Mouse (Mus musculus) layer of hippocampus, postnatal 10 days (tissue): ENCODE data around the gene Grk2. TPM values are rescaled to one million over a fixed set of nuclear protein-coding genes. Genes with fewer than 3 reads are reported as not detected.

Source experiments
- DNase-seq, 2 experiments: peaks; one replicate each; pipeline ENCODE4 v3.0.0; 2021; ENCODE audit warnings: low spot score in 2 of 2
- long read RNA-seq: library from polyadenylated mRNA; stranded (forward); transcript quantifications from one replicate; pipeline ENCODE4 v2.0.0, GENCODE M21; 2023
- total RNA-seq, 2 experiments: library from RNA; stranded (reverse); gene quantifications; 2 replicates each; pipeline ENCODE4 v1.2.3; 2021

The Grk2 gene
- 100 to 1,000 TPM; 141 to 147 TPM for total RNA-seq
- long read RNA-seq, transcript Grk2-202 (21 exons, 3,376 nt): major isoform, 19 of 100 reads
- long read RNA-seq, partial matches to known transcripts: 8 of 100 reads
- long read RNA-seq, other reads (novel, unspliced or antisense): 73 of 100 reads

- peak; percentile 77 to 87 for DNase-seq
Measured at GRCm38 (mm10) chr19:4306190-4306577, at the start of gene Grk2. Gene Grk2, minus strand, starts transcription at chr19:4306222.

DNA sequence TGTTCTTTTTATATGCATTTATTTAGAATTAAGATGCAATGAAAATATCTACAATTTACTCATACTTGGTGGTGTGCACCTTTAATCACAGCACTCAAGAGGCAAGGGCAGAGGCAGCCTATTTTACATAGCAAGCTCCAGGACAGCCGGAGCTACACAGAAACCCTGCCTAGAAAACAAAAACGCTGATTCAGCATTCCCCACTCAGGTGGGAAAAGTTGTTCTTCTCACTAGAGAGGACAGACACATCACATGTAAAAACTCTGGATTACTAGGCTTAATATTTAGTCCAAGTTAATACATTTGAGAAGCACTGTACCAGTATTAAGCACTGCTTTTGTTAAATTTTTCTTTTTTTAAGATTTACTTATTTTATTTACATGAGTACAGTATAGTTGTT is 43.4 kb upstream of the Grk2 start:
- DNase-seq: no peak

DNA sequence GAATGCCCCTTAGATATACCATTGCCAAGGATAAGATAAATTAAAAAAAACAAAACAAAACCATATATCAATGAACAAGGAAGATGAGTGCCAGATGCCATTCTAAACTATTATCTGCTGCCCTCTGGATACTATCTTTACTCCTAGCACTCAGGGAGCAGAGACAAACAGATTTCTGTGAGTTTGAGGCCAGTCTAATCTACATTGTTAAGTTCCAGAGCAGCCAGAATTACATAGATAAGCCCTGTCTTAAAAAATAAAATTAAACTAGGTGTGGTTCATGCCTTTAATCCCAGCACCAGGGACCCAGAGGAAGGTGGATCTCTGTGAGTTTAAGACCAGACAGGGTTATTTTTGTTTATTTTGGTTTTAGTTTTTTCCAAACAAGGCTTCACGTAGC is 40.5 kb upstream of the Grk2 start:
- no peak for DNase-seq

- DNase-seq: peak; percentile 32 to 52
Measured at GRCm38 (mm10) chr19:4338162-4338561, 32.1 kb upstream of the Grk2 start.

GRCm38 (mm10) chr19:4333791-4334190 is 27.8 kb upstream of the Grk2 start:
- DNase-seq: peak; percentile 92

DNA sequence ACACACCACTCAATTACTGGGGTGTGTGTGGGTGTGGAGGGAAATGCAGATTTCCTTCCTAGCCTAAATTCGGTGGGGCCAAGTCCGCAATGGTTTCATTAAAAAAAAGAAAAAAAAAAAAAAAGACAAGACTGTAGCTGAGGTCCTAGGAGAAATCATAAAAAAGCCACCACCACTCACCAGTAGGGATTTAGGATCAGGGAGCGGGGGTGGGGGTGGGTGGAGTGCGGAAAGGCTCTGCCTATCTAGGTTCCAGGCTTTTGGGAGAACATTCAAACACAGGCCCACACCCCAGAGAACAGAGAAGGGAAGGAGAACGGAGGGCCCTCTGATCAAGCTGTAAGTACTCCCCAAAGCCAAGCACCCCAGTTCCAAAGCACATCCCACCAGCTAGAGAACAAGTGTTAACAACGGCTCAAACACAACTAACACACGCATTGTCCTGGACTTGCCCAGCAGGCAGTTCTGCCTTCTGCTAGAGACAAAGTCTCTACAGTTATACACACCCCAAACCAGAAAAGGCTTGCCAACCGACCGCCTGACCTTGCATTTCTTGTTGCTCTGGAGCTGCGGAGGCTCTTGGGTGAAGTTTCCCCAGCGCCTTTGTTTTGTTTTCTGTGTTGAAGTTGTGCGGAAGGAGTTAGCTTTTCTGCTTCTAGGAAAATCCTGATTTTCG is 27.2 kb upstream of the Grk2 start:
- DNase-seq: no peak

DNA sequence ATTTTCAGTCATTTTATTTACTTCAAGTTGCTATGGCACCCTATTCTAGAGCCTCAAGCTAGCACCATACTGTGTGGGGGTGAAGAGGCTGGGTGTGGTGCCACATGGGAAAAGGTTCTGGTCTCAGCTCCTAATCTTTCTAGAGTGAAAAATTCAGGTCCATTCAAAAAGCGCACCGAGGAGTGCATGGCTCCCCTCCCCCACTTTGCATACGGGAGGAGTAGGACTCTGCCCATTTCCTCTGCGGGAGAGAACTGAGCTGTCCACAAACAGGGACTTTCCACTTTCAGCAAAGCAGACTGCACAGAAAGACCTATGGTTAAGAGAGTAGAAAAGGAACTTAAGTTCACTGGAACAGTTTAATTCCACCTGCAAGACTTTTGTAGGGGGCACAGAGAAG is 26.6 kb upstream of the Grk2 start:
- DNase-seq: peak; percentile 48 to 50

DNA sequence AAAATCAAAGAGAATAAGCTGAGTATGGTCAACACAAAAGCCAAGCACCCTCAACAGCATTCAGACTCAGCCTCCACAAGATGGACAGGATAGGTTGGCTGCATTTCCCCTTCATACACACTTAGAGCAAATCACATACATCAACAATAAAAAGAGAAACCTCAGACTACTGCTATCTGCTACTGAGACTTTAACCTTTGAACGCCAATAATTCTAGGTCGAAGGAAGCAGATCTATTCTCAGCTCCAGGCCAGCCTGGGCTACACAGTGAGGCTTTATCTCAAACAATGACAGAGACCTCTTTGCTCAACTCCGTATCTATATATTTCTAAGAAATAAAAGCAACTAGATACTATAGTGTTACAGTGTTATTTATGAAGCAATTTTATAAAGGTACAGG is 25.3 kb upstream of the Grk2 start:
- DNase-seq: no peak

- no peak for DNase-seq
Measured at GRCm38 (mm10) chr19:4330603-4331002, 24.6 kb upstream of the Grk2 start.

- DNase-seq: no peak
Measured at GRCm38 (mm10) chr19:4328737-4329304, 22.8 kb upstream of the Grk2 start.

GRCm38 (mm10) chr19:4326881-4327280 is 20.9 kb upstream of the Grk2 start:
- DNase-seq: no peak

GRCm38 (mm10) chr19:4326106-4326505 is 20.1 kb upstream of the Grk2 start:
- DNase-seq: no peak

DNA sequence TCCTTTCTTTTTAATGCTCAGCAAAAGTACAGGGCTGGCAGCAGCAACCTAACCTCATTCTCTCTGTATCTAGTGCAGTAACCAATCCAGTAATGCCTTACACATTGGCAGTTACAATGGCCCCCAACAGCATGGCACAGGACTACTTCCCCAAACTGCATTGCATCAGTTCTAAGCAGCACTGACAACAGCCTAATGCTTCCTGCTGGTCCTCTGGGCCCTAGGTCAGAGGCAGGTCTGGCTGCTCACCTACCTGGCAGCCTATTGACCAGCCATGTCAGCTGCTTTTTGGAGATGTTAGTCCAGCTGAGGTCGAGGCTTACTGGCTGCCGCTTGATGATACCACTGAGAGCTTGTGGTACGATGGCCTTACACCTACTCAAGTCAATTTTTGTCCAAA is 16.1 kb upstream of the Grk2 start:
- DNase-seq: no peak

GRCm38 (mm10) chr19:4321622-4322021 is 15.6 kb upstream of the Grk2 start:
- no peak for DNase-seq

DNA sequence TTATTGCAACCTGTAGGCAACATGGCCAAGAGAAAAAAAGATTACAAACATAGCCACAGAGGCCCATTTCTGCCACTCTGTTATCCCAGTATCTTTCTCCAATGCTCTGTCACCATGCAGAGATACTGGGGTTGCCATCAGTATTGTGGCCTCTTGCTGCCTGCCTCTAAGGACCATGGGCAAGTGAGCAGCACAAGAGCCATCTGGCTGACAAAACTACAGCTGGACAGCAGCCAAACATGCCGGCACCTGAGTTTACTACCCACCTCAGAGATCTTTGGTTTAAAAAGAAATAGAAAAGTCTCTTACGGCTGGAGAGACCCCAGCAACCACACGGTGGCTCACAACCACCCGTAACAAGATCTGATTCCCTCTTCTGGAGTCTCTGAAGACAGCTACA is 13.2 kb upstream of the Grk2 start:
- DNase-seq: no peak

DNA sequence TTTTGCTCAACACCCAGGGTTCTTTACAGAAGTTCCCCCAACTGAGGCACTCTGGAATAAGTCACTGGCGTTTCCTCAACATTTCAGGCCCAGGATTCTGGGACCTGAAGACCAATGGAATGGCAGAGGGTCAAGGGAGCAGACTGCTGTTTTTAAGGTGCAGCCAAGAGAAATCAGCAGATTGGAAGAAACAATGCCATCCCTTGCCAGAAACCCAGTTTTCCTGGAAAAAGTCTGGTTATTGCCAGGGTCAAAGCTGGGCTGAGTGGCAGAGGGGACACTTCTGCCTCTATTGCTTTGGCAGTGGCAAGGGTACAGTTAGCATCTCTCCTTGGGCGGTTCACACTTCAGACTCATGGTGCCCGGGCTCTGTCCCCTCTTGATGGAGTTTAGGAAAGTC is 11.2 kb upstream of the Grk2 start:
- no peak for DNase-seq

GRCm38 (mm10) chr19:4315223-4315944 is 9.4 kb upstream of the Grk2 start:
- no peak for DNase-seq

DNA sequence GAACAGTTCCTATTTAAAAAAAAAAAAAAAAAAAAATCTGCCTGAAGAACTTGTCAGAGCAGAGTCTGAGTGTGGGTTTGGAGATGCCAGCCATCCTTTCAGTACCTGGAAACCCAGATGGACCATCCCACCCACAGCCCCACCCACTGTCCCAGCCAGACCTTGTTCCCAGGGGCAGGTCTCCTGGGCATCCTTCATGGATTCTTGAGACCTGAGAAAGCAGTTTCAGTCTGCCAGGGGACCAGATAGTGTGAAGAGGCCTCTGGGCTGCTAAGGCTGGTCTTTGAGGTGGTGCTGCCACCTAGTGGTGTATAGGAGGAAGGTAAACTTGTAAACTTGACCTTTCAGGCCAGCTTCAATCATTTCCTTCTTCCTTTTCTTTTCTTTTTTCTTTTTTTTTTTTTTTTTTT is 3.8 kb upstream of the Grk2 start:
- peak; percentile 50 to 68 for DNase-seq

GRCm38 (mm10) chr19:4309302-4309701 is 3.3 kb upstream of the Grk2 start:
- no peak for DNase-seq

- peak; percentile 35 to 60 for DNase-seq
Measured at GRCm38 (mm10) chr19:4305491-4306189, 382 bp downstream of the Grk2 start.

- DNase-seq: peak in 1 of 2 experiments; percentile 22
Measured at GRCm38 (mm10) chr19:4304871-4305321, 1.1 kb downstream of the Grk2 start.
